Mouse (Mus musculus): Measurements from ENCODE around the gene Hdac4.

Gene Hdac4

GRCm38 (mm10) chr1:92098456-92098855, 97.0 kb downstream of the Hdac4 start:
- DNase-seq, result peak; percentile 90

GRCm38 (mm10) chr1:92096991-92097525, 98.4 kb downstream of the Hdac4 start:
- peak; percentile 78 for DNase-seq

GRCm38 (mm10) chr1:92092286-92092685, 103.2 kb downstream of the Hdac4 start:
- DNase-seq, result peak; percentile 90

GRCm38 (mm10) chr1:92087821-92088220, 107.7 kb downstream of the Hdac4 start:
- DNase-seq, result peak; percentile 84

GRCm38 (mm10) chr1:92087343-92087742, 108.2 kb downstream of the Hdac4 start:
- DNase-seq, result peak; percentile 75

GRCm38 (mm10) chr1:92086841-92087240, 108.7 kb downstream of the Hdac4 start:
- peak; percentile 89 for DNase-seq

GRCm38 (mm10) chr1:92086277-92086813, 109.2 kb downstream of the Hdac4 start:
- DNase-seq, result peak; percentile 84

- peak; percentile 74 for DNase-seq
These were observed 110.8 kb downstream of the Hdac4 start for GRCm38 (mm10) chr1:92084738-92085137.

GRCm38 (mm10) chr1:92084004-92084403, 111.5 kb downstream of the Hdac4 start:
- peak; percentile 76 for DNase-seq

- DNase-seq, result peak; percentile 89
These were observed 112.5 kb downstream of the Hdac4 start for GRCm38 (mm10) chr1:92082837-92083541.

GRCm38 (mm10) chr1:92082156-92082836, 113.2 kb downstream of the Hdac4 start:
- peak; percentile 87 for DNase-seq

- DNase-seq, result peak; percentile 92
These were observed 115.4 kb downstream of the Hdac4 start for GRCm38 (mm10) chr1:92079982-92080537.

- peak; percentile 50 for DNase-seq
These were observed 120.2 kb downstream of the Hdac4 start for GRCm38 (mm10) chr1:92075312-92075711.

- peak; percentile 48 for DNase-seq
These were observed 120.8 kb downstream of the Hdac4 start for GRCm38 (mm10) chr1:92074655-92075054.

- peak; percentile 73 for DNase-seq
These were observed 125.4 kb downstream of the Hdac4 start for GRCm38 (mm10) chr1:92069932-92070677.

- no peak for DNase-seq
These were observed 126.0 kb downstream of the Hdac4 start for GRCm38 (mm10) chr1:92069464-92069863.

- DNase-seq, result no peak
These were observed 131.2 kb downstream of the Hdac4 start for GRCm38 (mm10) chr1:92064307-92064706.

GRCm38 (mm10) chr1:92063271-92063670, 132.2 kb downstream of the Hdac4 start:
- DNase-seq, result peak; percentile 68

- peak; percentile 79 for DNase-seq
These were observed 134.1 kb downstream of the Hdac4 start for GRCm38 (mm10) chr1:92061198-92062073.

- DNase-seq, result peak; percentile 66
These were observed 134.9 kb downstream of the Hdac4 start for GRCm38 (mm10) chr1:92060532-92061064.

- DNase-seq, result peak; percentile 17
These were observed 135.9 kb downstream of the Hdac4 start for GRCm38 (mm10) chr1:92059571-92059970.
